Mouse (Mus musculus) heart, embryonic 14.5 days (tissue): ENCODE measurements around the gene Mapk9. TPM values are rescaled to one million over a fixed set of nuclear protein-coding genes. Genes with fewer than 3 reads are reported as not detected.

Experiments used
- ATAC-seq: fragments of 200-750 bp; cut with Nextera tagmentation; 2 replicates; pipeline ENCODE4 v1.8.0; 2017; ENCODE audit warnings: low read depth, moderate TSS enrichment; ENCODE audit not compliant: insufficient number of reproducible peaks, insufficient read depth, low FRiP score
- H3K27ac ChIP-seq, 2 experiments: fragments of 200-500 bp in 1 of 2; fragments of 300-500 bp in 1 of 2; sonication (generic) in 1 of 2; replicated peaks in 1 of 2; 2 replicates each; pipeline ENCODE4 v1.5.1; 2012 to 2014; ENCODE audit warnings: low read depth in 2 of 2, low read length in 2 of 2, control low read depth in 1 of 2, mild to moderate bottlenecking in 1 of 2, mixed read lengths in 1 of 2; ENCODE audit not compliant: control insufficient read depth in 1 of 2, insufficient read depth in 1 of 2
- H3K27me3 ChIP-seq: fragments of 300-500 bp; sonication (generic); 2 replicates; pipeline ENCODE4 v1.6.1; 2014; ENCODE audit warnings: mild to moderate bottlenecking, low read length, control low read depth; ENCODE audit not compliant: control insufficient read depth, insufficient read depth
- H3K36me3 ChIP-seq: fragments of 300-500 bp; sonication (generic); 2 replicates; pipeline ENCODE4 v1.6.1; 2014; ENCODE audit warnings: mild to moderate bottlenecking, control low read depth, low read length, mixed read lengths; ENCODE audit not compliant: control insufficient read depth, insufficient read depth
- H3K4me1 ChIP-seq, 2 experiments: fragments of 200-500 bp in 1 of 2; fragments of 300-500 bp in 1 of 2; sonication (generic) in 1 of 2; 2 replicates each; pipeline ENCODE4 v1.6.1; 2012 to 2014; ENCODE audit warnings: low read length in 2 of 2, control low read depth in 1 of 2, mixed read lengths in 1 of 2; ENCODE audit not compliant: control insufficient read depth in 2 of 2, insufficient read depth in 2 of 2
- H3K4me2 ChIP-seq: fragments of 300-500 bp; sonication (generic); 2 replicates; pipeline ENCODE4 v1.6.1; 2014; ENCODE audit warnings: mild to moderate bottlenecking, low read length
- H3K4me3 ChIP-seq, 2 experiments: fragments of 200-500 bp in 1 of 2; fragments of 300-500 bp in 1 of 2; sonication (generic) in 1 of 2; 2 replicates each; pipeline ENCODE4 v1.5.1; 2012 to 2014; ENCODE audit warnings: low read length in 2 of 2, mild to moderate bottlenecking in 2 of 2, control low read depth in 1 of 2, low read depth in 1 of 2, moderate library complexity in 1 of 2; ENCODE audit not compliant: control insufficient read depth in 1 of 2, insufficient read depth in 1 of 2
- H3K9ac ChIP-seq: fragments of 300-500 bp; sonication (generic); 2 replicates; pipeline ENCODE4 v1.6.1; 2014; ENCODE audit warnings: mild to moderate bottlenecking, low read length
- H3K9me3 ChIP-seq: fragments of 300-500 bp; sonication (generic); 2 replicates; pipeline ENCODE4 v1.6.1; 2016; ENCODE audit warnings: low read length, control low read depth; ENCODE audit not compliant: control insufficient read depth
- WGBS: fragments of 180-500 bp; shearing (Covaris S2); extraction: QIAGEN DNeasy Blood & Tissue Kit; methylation state at CpG from one replicate; pipeline ENCODE4 v1.1.7; 2014; 5-methylcytosine and 5-hydroxymethylcytosine counted together
- polyA plus RNA-seq: library from polyadenylated mRNA; unstranded; fragments of >200 nt; fragmentation: Nextera tagmentation; extraction: Ambion mirVana; gene quantifications from 2 replicates; pipeline ENCODE4 v1.2.1, GENCODE M21; 2014

Mapk9 gene
- polyA plus RNA-seq, 1 experiment from 2014 or later = 39.2 TPM

DNA sequence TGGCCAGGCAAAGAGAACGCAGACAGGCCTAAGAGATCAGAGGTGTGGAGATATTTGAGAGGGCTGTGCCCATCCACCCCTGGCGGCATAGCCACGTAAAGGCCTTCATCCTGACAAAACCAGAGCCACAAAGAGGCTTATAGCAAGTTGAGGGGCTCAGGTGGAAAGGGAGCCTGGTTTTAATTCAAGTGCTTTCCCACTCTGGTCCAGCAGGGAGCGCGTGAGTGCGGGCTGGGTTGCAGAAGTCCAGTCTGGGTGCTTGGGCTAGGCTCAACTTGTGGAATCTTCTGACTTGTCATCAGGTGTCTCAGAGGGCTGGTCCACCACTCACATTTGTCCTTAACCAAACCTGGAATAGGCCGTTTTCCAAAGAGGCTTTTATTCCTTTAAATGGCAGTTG, 56.8 kb downstream of the Mapk9 start:
- Histone ChIP-seq H3K27ac (no peak overlapping the region), H3K4me3 (no peak overlapping the region), H3K9ac (no peak overlapping the region), H3K4me1 (peaks cover 0 to 8% of the 10 kb centered on the region in 2 experiments; a peak in 3 of 4 replicates), H3K27me3 (peaks cover 49% of the 10 kb centered on the region), H3K36me3 (no peaks in the 10 kb centered on the region), H3K4me2 (no peak overlapping the region), H3K9me3 (no peaks in the 10 kb centered on the region)
- 6% methylated on average over 7 of the region's 7 CpGs for WGBS
- ATAC-seq = no peak

DNA sequence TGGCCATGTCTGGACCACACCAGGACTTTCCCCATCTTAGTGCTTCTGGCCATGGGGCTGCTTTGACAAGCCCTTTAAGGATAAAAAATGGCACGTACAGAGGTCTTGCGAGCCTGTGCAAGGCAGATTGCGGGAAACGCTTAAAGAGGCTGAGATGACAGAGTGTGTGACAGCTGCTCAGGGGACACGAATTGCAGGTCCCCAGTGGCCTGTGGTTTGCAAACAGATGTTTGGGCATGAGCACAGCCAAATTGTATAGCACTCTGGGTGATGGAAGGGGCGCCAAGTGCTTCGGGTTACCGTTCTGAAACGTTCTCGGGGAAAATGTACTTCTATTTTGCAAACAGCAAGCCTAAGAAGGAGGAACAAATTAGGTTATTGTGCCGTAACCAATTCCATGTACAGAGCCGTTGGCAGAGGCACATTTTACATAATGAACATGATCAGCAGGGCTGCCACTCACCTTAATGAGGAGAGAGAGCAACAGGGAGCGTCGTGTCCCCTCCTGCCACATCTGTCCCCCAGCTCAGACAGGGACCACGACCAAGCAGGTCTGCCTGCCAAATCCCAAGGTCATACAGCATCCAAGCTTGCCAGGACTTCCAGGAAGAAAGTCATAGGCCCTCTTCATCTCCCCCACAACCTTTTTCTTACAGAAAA, 72.1 kb downstream of the Mapk9 start:
- no peak overlapping the region for H3K4me3 ChIP-seq
- H3K27ac ChIP-seq = no peak overlapping the region
- no peak overlapping the region for H3K9ac ChIP-seq
- no peak for ATAC-seq
- no peak overlapping the region for H3K4me2 ChIP-seq
- H3K4me1 ChIP-seq = peaks cover 2 to 5% of the 10 kb centered on the region in 2 experiments; a peak in 1 of 4 replicates
- H3K27me3 ChIP-seq = peaks cover 12% of the 10 kb centered on the region; the same call in 1 of the 2 replicates
- H3K36me3 ChIP-seq = no peaks in the 10 kb centered on the region
- H3K9me3 ChIP-seq = no peaks in the 10 kb centered on the region
- 68% methylated on average over 15 of the region's 15 CpGs for WGBS

DNA sequence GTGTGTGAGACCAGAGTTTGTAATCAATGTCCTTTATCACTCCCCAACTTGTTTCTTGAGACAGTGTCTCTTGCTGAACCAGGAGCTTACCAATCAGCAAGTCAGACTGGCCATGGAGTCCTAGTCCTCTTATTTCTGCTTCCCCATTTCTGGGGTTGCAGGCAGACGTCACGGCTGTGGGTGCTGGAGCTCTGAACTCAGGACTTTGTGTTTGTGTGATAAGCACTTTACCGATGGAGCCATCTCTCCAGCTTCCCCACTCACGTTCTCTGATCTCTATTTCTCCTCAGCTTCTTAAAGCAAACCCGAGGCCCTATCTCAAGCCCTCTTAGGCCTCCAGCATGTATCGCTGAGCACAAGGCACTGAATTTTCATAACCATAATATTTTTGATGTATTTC, 72.8 kb downstream of the Mapk9 start:
- peaks cover 2 to 5% of the 10 kb centered on the region in 2 experiments; a peak in 1 of 4 replicates for H3K4me1 ChIP-seq
- H3K4me3 ChIP-seq = no peak overlapping the region
- H3K9ac ChIP-seq = no peak overlapping the region
- no peak overlapping the region for H3K27ac ChIP-seq
- no peaks in the 10 kb centered on the region for H3K9me3 ChIP-seq
- no peak for ATAC-seq
- peaks cover 9% of the 10 kb centered on the region; the same call in 1 of the 2 replicates for H3K27me3 ChIP-seq
- H3K4me2 ChIP-seq = no peak overlapping the region
- 83% methylated on average over 6 of the region's 6 CpGs for WGBS
- H3K36me3 ChIP-seq = no peaks in the 10 kb centered on the region

DNA sequence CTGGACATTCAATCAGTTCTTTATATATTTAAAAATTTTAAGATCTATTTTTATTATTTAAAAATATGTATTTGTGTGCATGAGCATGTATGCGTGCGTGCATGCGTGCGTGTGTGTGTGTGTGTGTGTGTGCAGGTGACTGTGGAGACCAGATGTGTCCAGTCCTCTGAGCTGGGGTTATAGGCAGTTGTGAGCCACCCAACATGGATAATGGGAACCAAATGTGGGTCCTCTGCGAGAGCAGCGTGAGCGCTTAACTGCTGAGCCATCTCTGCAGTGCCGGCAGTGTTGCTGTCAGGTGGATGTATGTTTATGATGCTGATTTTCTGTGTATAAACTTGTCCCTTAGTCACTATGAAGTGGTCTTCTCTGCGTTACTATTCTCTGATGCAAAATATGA, 77.0 kb downstream of the Mapk9 start:
- H3K4me1 ChIP-seq = no peaks in the 10 kb centered on the region
- no peaks in the 10 kb centered on the region for H3K36me3 ChIP-seq
- peaks cover 19% of the 10 kb centered on the region; the same call in 1 of the 2 replicates for H3K27me3 ChIP-seq
- no peaks in the 10 kb centered on the region for H3K9me3 ChIP-seq
- H3K4me2 ChIP-seq = no peak overlapping the region
- ATAC-seq = no peak
- no peak overlapping the region for H3K9ac ChIP-seq
- no peak overlapping the region for H3K4me3 ChIP-seq
- no peak overlapping the region for H3K27ac ChIP-seq
- WGBS = 88% methylated on average over 9 of the region's 9 CpGs

DNA sequence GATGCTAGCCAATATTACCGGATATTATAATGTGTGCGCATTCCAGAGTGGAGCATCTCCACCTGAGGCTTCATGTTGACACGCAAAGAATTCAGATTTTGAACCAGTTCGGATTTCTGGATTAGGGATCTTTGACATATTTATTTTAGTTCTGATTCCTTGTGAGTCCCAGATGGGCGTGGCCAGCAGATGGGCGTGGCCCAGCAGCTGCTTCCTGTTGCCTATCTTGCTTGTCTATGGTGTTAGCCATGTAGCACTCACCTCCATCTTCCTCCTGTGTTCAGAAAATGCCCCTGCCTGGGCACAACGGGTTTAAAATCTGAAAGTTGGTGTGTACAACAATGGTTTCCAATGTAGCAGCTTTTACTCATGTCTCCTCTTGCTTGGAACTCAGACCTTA, 79.6 kb downstream of the Mapk9 start:
- Histone ChIP-seq H3K36me3 (no peaks in the 10 kb centered on the region), H3K9me3 (no peaks in the 10 kb centered on the region), H3K27ac (no peak overlapping the region), H3K4me3 (no peak overlapping the region), H3K4me2 (no peak overlapping the region), H3K9ac (no peak overlapping the region), H3K27me3 (peaks cover 27% of the 10 kb centered on the region; the same call in 1 of the 2 replicates), H3K4me1 (peaks cover 2 to 4% of the 10 kb centered on the region in 2 experiments)
- ATAC-seq = no peak
- 71% methylated on average over 7 of the region's 7 CpGs for WGBS

DNA sequence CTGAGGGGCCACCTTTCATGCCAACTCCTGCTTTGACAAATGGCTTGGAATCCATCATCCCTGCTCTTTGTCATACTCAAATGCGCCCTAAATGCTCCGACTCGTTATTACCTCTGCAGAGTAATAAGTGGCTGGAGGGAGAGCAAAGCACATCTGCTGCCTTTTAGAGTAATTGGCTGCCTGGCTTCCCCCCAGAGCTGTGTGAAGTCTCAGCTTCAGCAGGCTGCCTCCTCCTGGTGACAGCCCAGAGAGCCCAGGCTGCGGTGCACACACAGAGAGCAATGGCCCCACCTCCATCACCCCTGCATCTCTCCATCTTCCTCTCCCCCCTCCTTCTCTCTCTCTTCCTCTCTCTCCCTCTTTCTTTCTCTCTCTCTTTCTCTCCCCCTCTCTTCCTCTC, 80.6 kb downstream of the Mapk9 start:
- Histone ChIP-seq H3K9ac (no peak overlapping the region), H3K4me2 (no peak overlapping the region), H3K27me3 (peaks cover 24% of the 10 kb centered on the region; the same call in 1 of the 2 replicates), H3K9me3 (no peaks in the 10 kb centered on the region), H3K4me1 (peaks cover 10 to 14% of the 10 kb centered on the region in 2 experiments), H3K4me3 (no peak overlapping the region), H3K36me3 (no peaks in the 10 kb centered on the region), H3K27ac (no peak overlapping the region)
- ATAC-seq = no peak
- 35% methylated on average over 4 of the region's 4 CpGs for WGBS

DNA sequence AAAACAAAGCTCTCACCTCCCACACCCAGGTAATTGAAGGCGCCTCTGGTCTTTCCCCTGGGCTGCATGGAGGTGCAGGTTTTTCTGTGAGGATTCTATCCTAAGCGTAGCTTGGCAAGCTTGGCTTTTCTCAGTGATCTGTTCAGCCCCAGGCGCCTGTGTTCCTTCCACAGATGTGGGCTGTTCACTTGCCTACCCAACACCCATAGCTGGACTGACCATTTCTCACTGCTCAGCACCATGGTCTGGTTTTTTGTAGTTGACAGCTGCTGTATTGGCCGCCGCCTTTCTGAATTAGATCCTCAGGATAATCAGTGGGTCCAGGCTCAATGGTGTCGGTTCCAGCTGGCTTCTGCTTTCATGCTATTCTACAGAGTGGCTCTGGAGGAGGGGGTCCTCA, 81.1 kb downstream of the Mapk9 start:
- Histone ChIP-seq H3K27ac (no peak overlapping the region), H3K9me3 (no peaks in the 10 kb centered on the region), H3K36me3 (no peaks in the 10 kb centered on the region), H3K4me2 (no peak overlapping the region), H3K9ac (no peak overlapping the region), H3K27me3 (peaks cover 26% of the 10 kb centered on the region; the same call in 1 of the 2 replicates), H3K4me1 (peaks cover 10 to 15% of the 10 kb centered on the region in 2 experiments), H3K4me3 (no peak overlapping the region)
- no peak for ATAC-seq
- WGBS = 74% methylated on average over 6 of the region's 6 CpGs
